In genomic region chr1:58973366-58974221, GRCm38 (mm10) we compare ENCODE assay signal across 1 mouse cellular context.
TF ChIP-seq lines count a peak whose summit lies in the region.

Gene Trak2 (minus strand): TSS chr1:58973430.
Gene Stradb (plus strand): TSS chr1:58973522.

TF ChIP-seq in MEL, 35 proteins besides CTCF, POLR2A, EP300 and RAD21 (continued from another document):
- TF ChIP-seq MXI1 (IDR thresholded peaks at IDR 0.05; ENCODE audit: low read depth, low read length) (peak; percentile 84), ZKSCAN1 (IDR thresholded peaks at IDR 0.05; ENCODE audit: low read depth, low read length) (no peak), SIN3A (IDR thresholded peaks at IDR 0.05; ENCODE audit: low read length) (peak; percentile 98), NELFE (IDR thresholded peaks at IDR 0.05; ENCODE audit: low read depth, low read length) (peak; percentile 68)
